Mouse (Mus musculus): ENCODE data around the gene Hoxb2.
A peak's percentile ranks its signal among the peaks of the same experiment; 100 is the strongest.

Gene Hoxb2

GRCm38 (mm10) chr11:96316696-96317607 lies 33.4 kb upstream of the Hoxb2 start:
- no peak for DNase-seq (ENCODE audit: extremely low spot score)

GRCm38 (mm10) chr11:96317608-96318367 lies 32.5 kb upstream of the Hoxb2 start, which contains the start of gene Hoxb4:
TSS of gene Hoxb4 (plus strand) at chr11:96318267.
- no peak for DNase-seq (ENCODE audit: extremely low spot score)

GRCm38 (mm10) chr11:96318368-96319070 lies 31.8 kb upstream of the Hoxb2 start:
- DNase-seq (ENCODE audit: extremely low spot score): peak; percentile 84

GRCm38 (mm10) chr11:96319071-96319902 lies 31.0 kb upstream of the Hoxb2 start:
- DNase-seq (ENCODE audit: extremely low spot score): peak; percentile 79

GRCm38 (mm10) chr11:96319910-96320309 lies 30.4 kb upstream of the Hoxb2 start:
- no peak for DNase-seq (ENCODE audit: extremely low spot score)

GRCm38 (mm10) chr11:96320688-96321087 lies 29.6 kb upstream of the Hoxb2 start:
- no peak for DNase-seq (ENCODE audit: extremely low spot score)

GRCm38 (mm10) chr11:96321846-96322245 lies 28.5 kb upstream of the Hoxb2 start:
- DNase-seq (ENCODE audit: extremely low spot score): no peak

- DNase-seq (ENCODE audit: extremely low spot score): no peak
Observed at GRCm38 (mm10) chr11:96322738-96323137, 27.6 kb upstream of the Hoxb2 start.

GRCm38 (mm10) chr11:96323154-96323553 lies 27.2 kb upstream of the Hoxb2 start, which contains the start of gene Hoxb3:
TSS of gene Hoxb3 (plus strand) at chr11:96323326.
- DNase-seq (ENCODE audit: extremely low spot score): no peak

- peak; percentile 79 for DNase-seq (ENCODE audit: extremely low spot score)
Observed at GRCm38 (mm10) chr11:96324125-96324524, 26.2 kb upstream of the Hoxb2 start.

- DNase-seq (ENCODE audit: extremely low spot score): no peak
Observed at GRCm38 (mm10) chr11:96324965-96325364, 25.4 kb upstream of the Hoxb2 start.

- DNase-seq (ENCODE audit: extremely low spot score): no peak
Observed at GRCm38 (mm10) chr11:96325747-96326212, 24.5 kb upstream of the Hoxb2 start.

GRCm38 (mm10) chr11:96326705-96327104 lies 23.6 kb upstream of the Hoxb2 start:
- DNase-seq (ENCODE audit: extremely low spot score): no peak

GRCm38 (mm10) chr11:96327122-96327521 lies 23.2 kb upstream of the Hoxb2 start:
- DNase-seq (ENCODE audit: extremely low spot score): no peak

GRCm38 (mm10) chr11:96327750-96328149 lies 22.6 kb upstream of the Hoxb2 start:
- no peak for DNase-seq (ENCODE audit: extremely low spot score)

GRCm38 (mm10) chr11:96328605-96329004 lies 21.7 kb upstream of the Hoxb2 start:
- no peak for DNase-seq (ENCODE audit: extremely low spot score)

- no peak for DNase-seq (ENCODE audit: extremely low spot score)
Observed at GRCm38 (mm10) chr11:96332105-96332504, 18.2 kb upstream of the Hoxb2 start.

GRCm38 (mm10) chr11:96332618-96333032 lies 17.7 kb upstream of the Hoxb2 start:
- DNase-seq (ENCODE audit: extremely low spot score): no peak

- DNase-seq (ENCODE audit: extremely low spot score): no peak
Observed at GRCm38 (mm10) chr11:96333241-96334001, 16.9 kb upstream of the Hoxb2 start.

GRCm38 (mm10) chr11:96334002-96334364 lies 16.3 kb upstream of the Hoxb2 start:
- no peak for DNase-seq (ENCODE audit: extremely low spot score)
